Mouse (Mus musculus): ENCODE measurements at regions not wholly inside any gene's neighbourhood (a gene's known extent, or its start where the extent isn't known, plus 50 kb on each side); places are given as distances from the start of the nearest gene placed in this dataset.
"Not testable (repeated sequence)": the region's sequence is repeated elsewhere in the genome, so short reads cannot be mapped to it uniquely, and the experiment has no call there.

DNA sequence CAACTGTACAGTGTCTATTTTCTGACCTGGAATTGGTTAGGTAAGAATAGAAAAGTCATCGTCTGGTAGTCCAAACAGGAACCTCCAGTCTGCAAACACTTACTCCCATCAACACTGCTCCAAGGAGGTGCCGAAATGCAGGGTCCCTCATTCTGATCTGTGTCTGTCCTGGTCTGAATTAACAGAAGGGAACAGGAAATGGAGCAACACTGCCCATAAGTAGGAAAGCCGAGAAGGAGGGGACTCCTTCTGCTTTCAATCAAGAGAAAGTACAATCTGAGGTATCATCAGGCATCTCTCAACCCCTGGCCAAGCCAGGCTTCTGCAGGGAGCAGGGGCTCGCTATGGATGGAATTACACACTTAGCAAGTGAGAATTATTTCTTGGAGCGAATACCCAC, 562.4 kb upstream of the 2610301B20Rik start:
- no peak for ATAC-seq (replicated peaks; ENCODE audit: poor library complexity)

DNA sequence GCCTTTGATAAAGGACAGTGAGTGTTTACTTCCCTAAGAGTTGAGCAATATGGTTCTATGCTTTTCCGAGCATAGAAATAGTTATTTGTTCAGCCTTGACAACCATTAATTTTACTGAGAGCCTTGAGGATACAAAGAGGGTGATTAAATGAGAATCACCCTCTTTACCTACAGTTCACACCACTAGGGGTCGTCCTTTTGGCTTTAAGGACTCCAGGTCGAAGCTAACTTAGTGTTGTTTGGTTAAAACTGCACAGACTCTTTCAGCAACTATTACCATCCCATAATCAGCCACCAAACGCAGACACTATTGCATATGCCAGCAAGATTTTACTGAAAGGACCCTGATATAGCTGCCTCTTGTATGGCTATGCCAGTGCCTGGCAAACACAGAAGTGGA, 559.2 kb upstream of the 2610301B20Rik start:
- no peak for ATAC-seq (replicated peaks; ENCODE audit: poor library complexity)

DNA sequence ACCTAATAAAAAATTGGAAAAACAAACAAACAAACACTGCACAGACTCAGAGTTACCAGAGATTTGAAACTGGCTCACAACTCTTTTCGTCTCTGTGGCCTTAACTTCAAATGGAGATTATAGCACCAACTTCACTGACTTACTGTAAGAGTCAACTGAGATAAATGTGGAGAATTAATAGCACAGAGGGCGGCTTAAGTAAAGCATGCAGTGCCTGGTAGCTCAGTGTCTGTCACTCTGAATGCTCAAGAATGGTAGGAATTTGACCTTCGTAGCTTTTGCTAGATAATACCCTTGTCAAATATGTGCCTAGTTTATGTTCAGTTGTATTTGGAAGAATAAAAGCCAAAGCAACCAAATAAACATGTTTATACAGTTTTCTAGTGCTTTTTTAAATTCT, 558.4 kb upstream of the 2610301B20Rik start:
- ATAC-seq (replicated peaks; ENCODE audit: poor library complexity): no peak

DNA sequence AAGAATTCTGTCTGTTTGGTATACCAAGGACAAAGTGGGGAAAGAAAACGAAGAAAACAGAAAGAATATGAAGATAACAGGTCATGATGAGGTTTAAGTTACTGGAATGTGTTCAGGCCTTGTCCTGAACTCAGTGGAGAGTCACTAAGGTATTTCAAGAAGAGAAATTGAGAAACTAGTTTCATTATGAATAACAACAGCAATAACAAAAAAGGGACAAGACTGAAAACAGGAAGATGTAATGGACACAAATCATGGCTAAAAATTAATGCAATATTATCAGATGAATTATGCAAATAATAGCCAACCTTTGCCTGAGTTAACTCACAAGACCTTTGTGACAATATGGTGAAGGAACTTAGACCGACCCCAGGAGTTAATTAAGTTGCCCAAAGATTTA, 530.2 kb upstream of the 2610301B20Rik start:
- no peak for ATAC-seq (replicated peaks; ENCODE audit: poor library complexity)

DNA sequence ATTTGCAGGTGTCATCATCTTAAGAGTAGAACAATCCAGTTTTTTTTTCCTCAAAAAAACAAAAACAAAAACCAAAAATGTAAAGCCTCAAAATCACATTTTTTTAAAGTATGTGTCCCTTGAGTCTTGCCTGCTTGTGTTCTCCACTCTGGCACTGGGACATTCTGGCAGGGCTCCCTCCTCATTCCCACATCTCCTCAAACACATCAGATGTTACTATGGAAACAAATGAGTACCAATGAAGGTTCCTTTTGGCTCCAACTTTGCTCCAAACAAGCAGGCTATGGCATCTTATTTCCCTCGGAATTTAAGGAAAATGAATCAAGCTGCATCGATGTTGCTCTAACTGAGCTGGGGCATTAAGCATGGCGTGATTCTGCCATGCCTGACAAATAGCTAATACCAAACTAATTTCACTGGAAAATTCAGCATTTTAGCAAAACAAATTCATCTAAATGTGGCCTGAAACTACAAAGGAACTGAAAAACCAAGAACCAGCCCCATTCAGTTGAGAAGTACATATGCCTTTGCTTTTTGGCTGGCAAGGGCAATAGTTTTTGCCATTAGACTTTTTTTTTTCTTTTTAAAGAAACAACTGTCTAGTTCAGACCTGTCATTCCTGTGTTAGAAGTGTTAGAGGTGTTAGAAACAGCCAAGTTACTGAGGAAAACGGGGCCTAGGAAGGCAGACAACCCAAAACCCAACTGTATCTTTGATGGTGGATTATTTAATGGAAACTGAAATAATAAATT, 522.2 kb upstream of the 2610301B20Rik start:
- ATAC-seq (replicated peaks; ENCODE audit: poor library complexity): no peak

DNA sequence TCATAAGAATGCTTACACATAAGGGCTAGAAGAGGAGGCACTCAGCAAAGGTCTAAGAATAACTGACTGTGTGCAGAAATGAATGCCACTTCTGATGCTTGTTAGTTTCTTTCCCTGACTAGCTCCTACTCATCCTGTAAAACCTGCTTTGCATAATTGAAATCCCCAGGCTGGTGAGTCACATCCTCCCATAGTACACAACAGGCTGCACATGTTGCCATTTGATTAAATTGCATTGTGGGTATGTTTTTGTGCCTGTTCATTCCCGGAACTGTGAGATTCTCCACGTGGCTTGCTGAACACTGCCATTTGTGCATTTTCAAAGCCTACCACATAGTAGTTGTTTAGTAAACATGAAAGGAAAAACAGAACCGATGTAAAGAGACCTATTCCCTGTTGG, 516.7 kb upstream of the 2610301B20Rik start:
- no peak for ATAC-seq (replicated peaks; ENCODE audit: poor library complexity)

DNA sequence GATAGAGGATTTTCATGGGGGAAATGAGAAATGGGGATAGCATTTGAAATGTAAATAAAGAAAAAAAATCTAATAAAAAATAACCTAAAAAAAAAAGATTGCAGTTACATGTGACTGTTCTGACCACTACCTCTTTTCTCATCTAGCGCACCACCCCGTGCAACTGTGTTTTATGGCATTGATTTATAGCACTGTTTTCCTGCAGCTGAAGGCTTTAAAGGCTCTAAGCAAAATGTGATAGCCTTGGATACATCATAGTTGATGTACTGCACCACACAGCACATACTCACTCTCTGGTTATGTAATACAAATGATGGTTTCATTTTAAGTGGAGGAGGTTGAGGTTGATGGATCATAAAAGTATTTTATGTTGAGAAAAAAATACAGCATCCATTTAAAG, 484.5 kb upstream of the 2610301B20Rik start:
- peak; percentile 39; the same call in 1 of the 2 replicates for ATAC-seq (replicated peaks; ENCODE audit: poor library complexity)

DNA sequence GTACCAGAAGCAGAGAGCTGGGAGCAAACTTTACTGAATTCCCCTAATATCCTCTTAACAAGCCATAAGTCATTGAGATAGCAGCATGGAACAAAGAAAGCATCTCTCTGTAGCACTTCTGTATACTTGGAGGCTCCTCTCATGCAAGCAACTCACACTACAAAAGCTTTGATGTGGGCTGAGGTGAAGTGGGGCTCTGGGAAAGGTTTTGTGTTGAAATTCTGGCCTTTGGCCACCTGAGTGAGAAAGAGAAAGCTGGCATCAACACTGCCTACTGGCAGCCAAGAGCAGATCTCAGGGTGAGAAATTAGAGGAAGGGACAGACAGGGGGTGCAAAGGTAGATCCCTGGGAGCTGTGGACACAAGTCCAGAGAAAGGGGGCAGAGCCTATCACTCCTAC, 477.0 kb upstream of the 2610301B20Rik start:
- ATAC-seq (replicated peaks; ENCODE audit: poor library complexity): no peak

DNA sequence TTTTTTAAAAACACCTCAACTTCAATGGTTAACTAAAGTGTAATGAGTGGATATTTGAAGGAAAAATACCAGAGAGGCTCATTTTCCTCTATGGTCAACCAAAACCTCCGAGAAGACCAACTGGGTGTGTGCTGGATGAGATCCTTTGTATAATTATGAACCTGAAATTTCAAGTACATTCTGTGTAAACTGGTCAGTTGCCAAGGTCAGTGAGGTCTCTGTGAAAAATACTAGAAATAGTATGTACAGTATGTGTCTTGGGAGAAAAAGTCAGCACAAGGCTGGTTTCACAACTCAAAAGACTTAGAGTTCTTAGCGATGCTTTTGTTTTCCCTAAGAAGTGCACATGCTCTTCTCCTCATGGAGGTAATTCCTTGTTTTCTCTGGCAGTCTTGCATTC, 476.2 kb upstream of the 2610301B20Rik start:
- no peak for ATAC-seq (replicated peaks; ENCODE audit: poor library complexity)

DNA sequence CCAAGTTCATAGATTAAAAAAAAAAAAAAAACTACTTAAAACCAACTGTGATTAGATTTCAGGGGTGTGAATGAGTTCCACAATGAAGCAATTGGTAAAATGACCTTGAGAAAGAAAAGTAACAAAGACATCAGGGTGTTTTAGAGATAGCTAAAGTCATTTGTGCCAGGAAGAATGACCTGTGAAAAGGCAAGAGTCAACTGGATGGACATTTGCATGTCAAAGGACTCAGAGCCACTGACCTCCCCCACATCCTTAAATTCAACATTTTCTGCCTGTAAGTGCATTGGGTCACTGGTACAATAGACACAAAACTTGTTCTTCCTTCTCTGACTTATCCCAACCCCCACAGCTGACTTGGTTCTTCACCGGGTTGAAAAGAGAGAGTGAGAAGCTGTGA, 474.6 kb upstream of the 2610301B20Rik start:
- ATAC-seq (replicated peaks; ENCODE audit: poor library complexity): no peak

DNA sequence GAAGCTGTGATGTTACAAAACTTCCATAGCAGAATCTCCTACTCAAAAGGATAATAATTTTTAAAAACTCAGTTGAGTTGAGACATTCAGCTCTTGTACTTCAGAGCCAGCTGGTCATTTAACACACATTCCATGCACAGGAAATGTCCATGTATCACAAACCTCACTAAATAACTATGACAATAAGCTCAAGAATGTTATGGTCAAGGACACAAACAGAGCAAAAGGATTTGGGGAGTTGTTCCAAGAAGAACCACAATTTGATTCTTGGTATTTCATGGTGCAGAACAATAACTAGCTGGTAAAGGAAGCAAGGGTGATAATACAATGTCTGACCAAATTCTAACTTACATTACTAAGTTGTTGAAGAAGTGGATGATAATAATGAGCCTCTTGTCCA, 471.4 kb upstream of the 2610301B20Rik start:
- ATAC-seq (replicated peaks; ENCODE audit: poor library complexity): no peak

DNA sequence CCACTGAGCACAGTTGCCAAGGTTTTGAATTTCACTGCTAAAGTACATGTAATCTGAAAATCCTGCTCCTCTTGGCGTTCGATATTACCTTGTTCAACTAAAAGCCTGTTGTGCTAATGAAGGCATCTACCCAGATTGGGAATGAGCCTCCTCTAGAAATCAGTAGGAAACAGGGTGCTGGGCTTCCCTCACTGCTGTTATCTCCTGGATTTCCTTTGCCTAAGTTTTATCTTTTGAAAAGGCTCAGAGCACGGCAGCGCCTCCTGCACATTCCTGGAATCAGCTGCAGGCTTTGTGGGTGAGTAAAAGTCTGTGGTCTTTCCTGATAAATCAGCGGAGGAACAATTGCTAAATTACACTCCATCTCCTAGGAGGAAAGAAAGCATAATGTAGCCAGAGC, 469.9 kb upstream of the 2610301B20Rik start:
- no peak for ATAC-seq (replicated peaks; ENCODE audit: poor library complexity)

DNA sequence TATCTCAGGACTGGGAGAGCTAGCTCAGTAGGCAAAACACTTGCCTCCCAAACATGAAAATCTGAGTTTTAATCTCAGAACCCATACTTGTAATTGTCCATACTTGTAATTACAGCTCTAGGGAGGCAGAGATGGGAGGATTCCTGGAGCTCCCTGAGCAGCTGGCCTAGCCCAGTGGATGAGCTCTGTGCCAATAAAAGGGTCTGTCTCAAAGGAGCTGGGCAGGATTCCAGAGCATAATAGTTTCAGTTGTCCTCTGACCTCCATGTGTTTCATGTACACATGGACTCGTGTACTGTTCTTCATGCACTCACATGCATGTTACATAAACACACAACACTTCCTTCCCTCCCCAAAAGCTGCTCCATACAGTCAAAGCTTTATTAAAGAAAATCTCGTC, 469.2 kb upstream of the 2610301B20Rik start:
- ATAC-seq (replicated peaks; ENCODE audit: poor library complexity): no peak

DNA sequence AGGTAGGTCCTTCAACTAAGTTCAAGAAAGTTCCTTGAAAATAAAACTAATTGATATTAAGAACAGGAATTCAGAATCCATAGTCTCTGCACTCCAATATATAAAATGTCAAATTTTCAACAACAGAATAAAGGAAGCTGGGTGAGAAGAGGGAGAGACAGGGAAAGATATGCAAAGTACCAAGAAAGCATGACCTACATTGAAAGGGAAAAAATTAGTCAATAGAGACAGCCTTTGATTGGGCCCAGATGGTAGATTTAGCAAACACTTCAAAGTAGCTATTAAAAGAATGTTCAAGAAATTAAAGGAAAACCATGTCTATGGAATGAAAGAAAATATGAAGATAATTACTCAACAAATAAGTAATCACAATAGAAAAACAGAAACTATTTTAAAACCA, 460.0 kb upstream of the 2610301B20Rik start:
- no peak for ATAC-seq (replicated peaks; ENCODE audit: poor library complexity)

DNA sequence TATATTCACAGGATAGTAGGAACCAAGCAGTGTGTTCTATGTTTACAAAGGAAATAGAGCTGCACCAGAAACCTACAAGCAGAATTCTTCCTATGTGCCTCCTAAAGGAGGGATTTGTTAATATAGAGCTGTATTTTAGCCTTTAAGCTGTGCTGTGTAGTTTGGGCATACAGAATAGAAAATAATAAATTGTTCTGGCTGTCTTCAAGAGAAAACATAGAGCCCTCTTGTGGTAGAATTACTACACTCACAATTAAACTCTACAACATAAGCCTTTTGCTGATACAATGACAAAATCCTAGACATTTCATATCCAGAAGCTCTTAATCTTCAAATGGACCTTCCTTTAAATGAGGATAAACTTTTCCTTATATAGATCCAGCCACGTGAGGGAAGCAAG, 452.9 kb upstream of the 2610301B20Rik start:
- no peak for ATAC-seq (replicated peaks; ENCODE audit: poor library complexity)

DNA sequence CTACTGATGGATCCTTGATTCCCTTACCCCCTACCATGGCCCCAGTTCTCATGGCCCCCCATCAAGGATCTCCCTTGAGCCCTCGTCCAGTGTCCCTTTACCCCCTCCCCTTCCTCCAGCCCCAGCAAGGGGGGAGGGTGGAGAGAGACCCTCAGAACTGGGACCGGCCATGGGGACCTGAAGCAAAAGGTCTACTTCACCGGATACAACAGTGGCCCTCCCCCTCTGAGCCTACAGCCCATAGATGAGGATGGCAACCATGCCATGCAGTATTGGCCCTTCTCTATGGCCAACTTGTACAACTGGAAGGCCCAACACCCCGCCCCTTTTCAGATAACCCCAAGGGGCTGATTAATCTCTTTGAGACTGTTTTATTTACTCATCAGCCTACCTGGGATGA, 439.9 kb upstream of the 2610301B20Rik start:
- ATAC-seq (replicated peaks; ENCODE audit: poor library complexity): no peak

DNA sequence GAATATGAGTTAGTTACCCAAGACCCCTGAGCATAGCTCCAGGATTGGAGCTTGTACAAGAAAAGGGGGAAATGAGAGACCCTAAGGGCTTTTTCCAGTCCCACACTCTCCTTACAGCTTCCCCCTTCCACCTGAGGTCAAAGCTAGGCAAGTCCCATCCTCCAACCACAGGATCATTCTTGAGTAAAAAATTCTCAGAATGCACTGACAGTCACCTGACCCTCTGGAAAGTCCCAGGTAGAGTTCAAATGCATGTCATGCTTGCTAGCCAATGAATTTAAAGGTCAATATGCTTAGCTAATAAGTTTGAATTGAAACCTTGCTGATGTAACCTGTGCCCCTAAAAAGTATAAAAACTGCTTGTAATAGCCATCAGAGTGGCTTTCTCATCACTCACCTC, 434.4 kb upstream of the 2610301B20Rik start:
- not testable (repeated sequence) for ATAC-seq (replicated peaks; ENCODE audit: poor library complexity)

DNA sequence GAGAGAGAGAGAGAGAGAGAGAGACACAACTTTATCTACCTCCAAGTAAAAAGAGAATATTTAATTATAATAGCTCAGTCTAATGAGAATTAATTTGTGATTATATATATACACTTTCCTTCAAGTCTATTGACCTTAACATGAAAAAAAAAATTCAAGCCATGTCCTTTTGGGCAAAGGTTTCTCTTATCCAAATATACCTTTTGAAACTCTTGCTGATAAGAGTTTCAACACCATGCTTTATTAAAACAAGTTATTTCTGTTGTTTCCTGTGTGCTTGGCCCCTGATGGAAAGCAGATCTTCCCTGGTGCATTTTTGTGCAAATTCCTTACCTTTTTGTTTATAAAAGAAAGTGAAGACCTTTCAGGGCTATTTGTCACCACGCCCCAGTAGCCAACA, 414.7 kb upstream of the 2610301B20Rik start:
- no peak for ATAC-seq (replicated peaks; ENCODE audit: poor library complexity)

DNA sequence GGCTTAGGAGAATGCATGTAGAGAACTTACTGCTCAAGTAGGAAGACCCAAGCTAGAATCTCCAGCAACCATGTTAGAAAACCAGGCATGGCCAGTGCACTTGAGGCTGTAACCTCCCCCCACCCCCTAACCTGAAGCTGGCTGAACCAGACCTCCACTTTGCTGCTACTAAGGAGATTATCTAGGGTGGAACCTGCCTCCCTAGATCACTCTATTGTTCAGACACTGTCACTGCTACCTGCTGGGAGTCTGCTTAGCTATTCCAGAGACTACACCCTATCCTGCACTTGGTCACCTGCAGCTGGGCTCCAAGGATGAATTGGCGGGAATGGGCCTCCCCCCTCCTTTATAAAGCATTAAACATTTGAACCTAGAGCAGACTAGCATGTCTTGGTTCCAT, 393.4 kb upstream of the 2610301B20Rik start:
- ATAC-seq (replicated peaks; ENCODE audit: poor library complexity): no peak

DNA sequence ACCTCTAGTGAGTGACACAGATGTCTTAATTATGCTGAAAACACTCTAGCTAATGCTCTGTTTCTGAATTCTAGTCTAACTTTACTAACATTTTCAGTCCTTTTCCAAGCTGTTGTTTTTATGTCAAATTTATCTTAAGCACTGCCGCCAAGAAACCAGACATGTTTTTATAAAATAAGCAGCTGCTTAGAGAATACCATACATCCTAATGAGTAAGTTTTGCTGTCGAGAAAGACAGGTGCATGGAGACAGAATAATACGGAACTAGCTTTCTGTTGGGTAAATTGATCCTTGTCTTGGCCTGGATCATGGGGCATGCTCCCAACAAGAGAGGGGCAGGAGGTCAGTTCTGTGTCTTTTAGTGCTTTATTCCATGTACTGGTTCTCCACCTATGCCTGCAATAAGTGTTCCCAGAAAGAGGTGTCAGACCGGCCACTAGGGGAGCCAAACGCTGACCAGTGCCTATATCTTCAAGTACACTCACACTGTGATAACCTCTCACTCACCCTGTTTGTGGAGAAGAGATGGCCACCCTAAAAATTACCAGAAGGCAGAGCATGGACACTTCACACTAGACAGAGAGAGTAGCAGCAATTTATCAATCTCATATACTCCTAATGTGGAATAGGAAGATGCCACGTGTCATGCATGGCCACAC, 366.0 kb upstream of the 2610301B20Rik start:
- no peak for ATAC-seq (replicated peaks; ENCODE audit: poor library complexity)

DNA sequence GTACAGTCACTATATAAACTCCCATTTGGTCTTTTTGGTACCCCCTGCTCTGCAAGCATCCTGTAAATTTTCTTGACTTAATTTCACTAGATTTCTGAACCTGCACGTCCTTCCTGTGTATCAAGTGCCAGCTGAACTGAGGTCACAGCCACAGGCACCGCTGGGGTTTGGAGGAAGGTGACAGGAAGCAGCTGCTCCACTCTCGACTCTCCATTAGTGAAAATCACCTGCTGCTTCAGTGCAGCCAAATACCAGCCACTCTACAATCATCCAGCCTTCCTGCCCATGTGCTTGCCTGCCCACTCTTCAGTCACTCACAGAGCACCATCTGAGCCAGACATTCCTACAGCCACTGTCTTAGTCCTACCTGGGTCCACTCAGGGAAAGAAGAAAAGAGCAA, 364.3 kb upstream of the 2610301B20Rik start:
- ATAC-seq (replicated peaks; ENCODE audit: poor library complexity): no peak

DNA sequence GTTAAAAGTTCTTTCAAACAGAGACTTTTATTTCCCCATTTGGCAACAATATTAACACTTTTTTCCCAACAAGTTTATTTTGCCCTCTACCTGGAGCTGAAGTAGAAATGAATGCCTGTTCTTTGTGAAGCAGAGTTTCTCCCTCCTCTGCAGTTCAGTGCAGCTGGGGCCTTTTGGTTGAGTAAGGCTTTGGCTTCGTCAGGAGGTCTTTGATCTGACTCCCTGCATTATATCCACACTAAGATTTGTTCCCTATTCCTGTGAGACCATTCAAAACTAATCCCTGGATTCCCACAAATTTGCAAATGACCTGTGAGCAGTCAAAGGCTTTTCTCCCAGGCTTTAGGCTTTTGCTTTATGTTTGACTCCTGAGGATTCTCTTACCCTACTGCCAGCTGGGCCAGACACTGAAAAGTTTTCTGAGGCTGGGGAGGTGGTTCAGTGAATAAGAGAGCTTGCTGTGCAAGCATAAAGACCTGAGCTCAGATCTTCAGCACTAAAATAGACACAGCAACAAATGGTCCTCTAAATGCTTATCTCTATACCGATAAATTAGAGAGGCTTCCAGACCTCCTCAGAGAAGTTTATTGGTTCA, 323.5 kb upstream of the 2610301B20Rik start:
- no peak for ATAC-seq (replicated peaks; ENCODE audit: poor library complexity)

All from megakaryocyte progenitor cell, adult 5-6 weeks (primary cell).